Mouse (Mus musculus) embryonic facial prominence, embryonic 11.5 days (tissue): ENCODE data around the gene Ctnnd2. TPM values are rescaled to one million over a fixed set of nuclear protein-coding genes. Genes with fewer than 3 reads are reported as not detected.
A peak's percentile ranks its signal among the peaks of the same experiment; 100 is the strongest.

Source experiments
- ATAC-seq: fragments of 200-750 bp; cut with Nextera tagmentation; replicated peaks from 2 replicates; pipeline ENCODE4 v1.8.0; 2017; ENCODE audit warnings: low read depth; ENCODE audit not compliant: insufficient number of reproducible peaks, low FRiP score, low TSS enrichment
- DNase-seq: peaks from one replicate; pipeline ENCODE4 v3.0.0-alpha.2; 2015; ENCODE audit warnings: low spot score
- H3K27ac ChIP-seq: fragments of 300-500 bp; sonication (generic); replicated peaks from 2 replicates; pipeline ENCODE4 v1.5.1; 2014; ENCODE audit warnings: mild to moderate bottlenecking, low read depth, low read length, control low read depth
- H3K27me3 ChIP-seq: fragments of 300-500 bp; sonication (generic); 2 replicates; pipeline ENCODE4 v1.6.1; 2014; ENCODE audit warnings: mild to moderate bottlenecking, low read length, moderate library complexity, mixed read lengths; ENCODE audit not compliant: control insufficient read depth, insufficient read depth
- H3K36me3 ChIP-seq: fragments of 300-500 bp; sonication (generic); replicated peaks from 2 replicates; pipeline ENCODE4 v1.6.1; 2014; ENCODE audit warnings: low read depth, mild to moderate bottlenecking, low read length, moderate library complexity, mixed read lengths; ENCODE audit not compliant: control insufficient read depth, insufficient read depth
- H3K4me1 ChIP-seq: fragments of 300-500 bp; sonication (generic); 2 replicates; pipeline ENCODE4 v1.6.1; 2014; ENCODE audit warnings: low read length, mixed read lengths; ENCODE audit not compliant: control insufficient read depth, insufficient read depth
- H3K4me2 ChIP-seq: fragments of 300-500 bp; sonication (generic); 2 replicates; pipeline ENCODE4 v1.6.1; 2014; ENCODE audit warnings: low read depth, mild to moderate bottlenecking, control low read depth, low read length, moderate library complexity
- H3K4me3 ChIP-seq: fragments of 300-500 bp; sonication (generic); 2 replicates; pipeline ENCODE4 v1.5.1; 2014; ENCODE audit warnings: low read depth, low read length, control low read depth
- H3K9ac ChIP-seq: fragments of 300-500 bp; sonication (generic); replicated peaks from 2 replicates; pipeline ENCODE4 v1.6.1; 2014; ENCODE audit warnings: mild to moderate bottlenecking, control low read depth, low read length
- H3K9me3 ChIP-seq: fragments of 300-500 bp; sonication (generic); replicated peaks from 2 replicates; pipeline ENCODE4 v1.6.1; 2016; ENCODE audit warnings: mild to moderate bottlenecking, low read length, inconsistent platforms, mixed read lengths; ENCODE audit not compliant: control insufficient read depth
- WGBS: fragments of 180-500 bp; shearing (Covaris S2); extraction: QIAGEN DNeasy Blood & Tissue Kit; methylation state at CpG from one replicate; pipeline ENCODE4 v1.1.7; 2014; 5-methylcytosine and 5-hydroxymethylcytosine counted together
- polyA plus RNA-seq: library from polyadenylated mRNA; unstranded; fragments of >200 nt; fragmentation: Nextera tagmentation; extraction: Ambion mirVana; gene quantifications from 2 replicates; pipeline ENCODE4 v1.2.1, GENCODE M21; 2014

Ctnnd2 gene
- polyA plus RNA-seq, 1 experiment from 2014 or later: 9.6 TPM

DNA sequence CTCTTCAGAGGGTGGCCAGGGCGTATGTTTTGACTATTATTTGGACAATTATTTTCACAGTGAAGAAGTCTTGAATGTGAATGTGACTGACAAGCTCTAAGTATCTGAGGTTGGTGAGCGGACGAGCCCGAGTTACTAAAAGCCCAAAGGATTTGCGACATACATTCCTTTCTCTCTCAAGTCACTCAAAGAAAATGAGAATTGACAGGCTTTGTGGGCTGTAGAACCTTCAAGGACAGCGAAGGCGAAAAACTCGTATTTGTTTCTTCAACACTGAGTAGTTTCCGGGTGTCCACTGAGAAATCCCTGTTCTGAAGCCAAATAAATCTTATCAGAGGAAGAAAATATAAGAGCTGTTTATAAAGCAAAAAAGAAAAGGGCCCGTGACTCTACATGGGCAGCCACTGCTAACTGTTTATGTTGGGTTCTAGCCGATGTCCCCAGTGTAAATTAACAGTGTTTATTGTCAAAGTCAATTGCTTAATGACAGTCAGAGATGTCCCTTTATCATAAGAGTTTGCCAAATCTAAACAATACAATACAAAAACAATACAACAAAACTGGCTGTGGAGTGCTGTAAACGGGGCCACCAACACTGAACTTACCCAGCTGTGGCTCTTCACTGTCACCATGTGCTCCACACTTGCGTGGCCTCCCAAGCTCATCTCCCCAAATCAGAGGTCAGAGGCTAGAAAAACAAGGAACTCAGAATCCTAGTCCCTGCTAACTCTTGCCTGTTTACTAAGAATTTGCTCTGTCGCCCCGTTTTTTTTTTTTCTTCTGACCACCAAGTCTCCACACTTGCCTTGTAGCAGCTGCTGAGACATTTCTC lies 818.2 kb downstream of the Ctnnd2 start:
- Histone ChIP-seq H3K4me1 (no peaks in the 10 kb centered on the region), H3K27ac (no peak overlapping the region), H3K27me3 (no peaks in the 10 kb centered on the region), H3K36me3 (no peaks in the 10 kb centered on the region), H3K4me2 (no peak overlapping the region), H3K4me3 (no peak overlapping the region), H3K9ac (no peak overlapping the region), H3K9me3 (no peaks in the 10 kb centered on the region)
- ATAC-seq: no peak
- 57% methylated on average over 15 of the region's 15 CpGs for WGBS
- DNase-seq: peak; percentile 2

- ATAC-seq (no peak), DNase-seq (no peak)
- H3K4me2 ChIP-seq: no peak overlapping the region
- no peaks in the 10 kb centered on the region for H3K36me3 ChIP-seq
- no peak overlapping the region for H3K27ac ChIP-seq
- 80% methylated on average over 12 of the region's 12 CpGs for WGBS
- no peaks in the 10 kb centered on the region for H3K9me3 ChIP-seq
- H3K9ac ChIP-seq: no peak overlapping the region
- no peak overlapping the region for H3K4me3 ChIP-seq
- H3K4me1 ChIP-seq: no peaks in the 10 kb centered on the region
- H3K27me3 ChIP-seq: no peaks in the 10 kb centered on the region
These were observed 820.0 kb downstream of the Ctnnd2 start for GRCm38 (mm10) chr15:30992357-30992756.

- no peak for ATAC-seq
- Histone ChIP-seq H3K4me3 (no peak overlapping the region), H3K4me1 (no peaks in the 10 kb centered on the region), H3K9me3 (no peaks in the 10 kb centered on the region), H3K27me3 (no peaks in the 10 kb centered on the region), H3K4me2 (no peak overlapping the region), H3K27ac (no peak overlapping the region), H3K36me3 (no peaks in the 10 kb centered on the region), H3K9ac (no peak overlapping the region)
- DNase-seq: no peak
- 90% methylated on average over 3 of the region's 3 CpGs for WGBS
These were observed 820.5 kb downstream of the Ctnnd2 start for GRCm38 (mm10) chr15:30992901-30993300.

GRCm38 (mm10) chr15:30995346-30995745 lies 823.0 kb downstream of the Ctnnd2 start:
- no peak for DNase-seq
- 85% methylated on average over 3 of the region's 3 CpGs for WGBS

DNA sequence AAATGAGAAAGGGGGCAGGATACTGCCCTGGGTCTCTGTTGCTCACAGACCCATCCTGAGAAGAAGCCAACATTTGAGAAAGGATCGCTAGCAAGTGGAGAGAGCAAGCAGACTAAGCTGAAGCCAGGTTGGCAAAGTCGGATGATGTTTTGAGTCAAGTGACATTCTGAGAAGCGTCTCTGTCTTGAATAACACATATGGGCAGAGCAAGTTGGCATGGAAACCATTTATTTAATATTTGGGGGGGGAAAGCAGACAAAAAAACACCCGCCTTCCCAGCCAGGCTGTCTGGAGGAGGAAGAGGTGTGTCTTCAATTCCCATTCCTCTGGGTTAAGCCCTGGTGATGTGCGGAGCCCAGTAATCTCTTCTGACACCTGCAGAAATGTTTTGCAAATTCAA lies 832.1 kb downstream of the Ctnnd2 start:
- H3K4me3 ChIP-seq: no peak overlapping the region
- H3K4me1 ChIP-seq: no peaks in the 10 kb centered on the region
- WGBS: 86% methylated on average over 5 of the region's 5 CpGs
- no peak overlapping the region for H3K9ac ChIP-seq
- H3K4me2 ChIP-seq: no peak overlapping the region
- H3K36me3 ChIP-seq: no peaks in the 10 kb centered on the region
- H3K9me3 ChIP-seq: no peaks in the 10 kb centered on the region
- H3K27ac ChIP-seq: no peak overlapping the region
- H3K27me3 ChIP-seq: no peaks in the 10 kb centered on the region
- ATAC-seq (no peak), DNase-seq (no peak)

More at GRCm38 (mm10) chr15:30995346-30995745, 823.0 kb downstream of the Ctnnd2 start:
- Histone ChIP-seq H3K9ac (no peak overlapping the region), H3K27ac (no peak overlapping the region), H3K4me3 (no peak overlapping the region), H3K4me1 (no peaks in the 10 kb centered on the region), H3K27me3 (no peaks in the 10 kb centered on the region), H3K36me3 (no peaks in the 10 kb centered on the region), H3K9me3 (no peaks in the 10 kb centered on the region), H3K4me2 (no peak overlapping the region)
- no peak for ATAC-seq

DNA sequence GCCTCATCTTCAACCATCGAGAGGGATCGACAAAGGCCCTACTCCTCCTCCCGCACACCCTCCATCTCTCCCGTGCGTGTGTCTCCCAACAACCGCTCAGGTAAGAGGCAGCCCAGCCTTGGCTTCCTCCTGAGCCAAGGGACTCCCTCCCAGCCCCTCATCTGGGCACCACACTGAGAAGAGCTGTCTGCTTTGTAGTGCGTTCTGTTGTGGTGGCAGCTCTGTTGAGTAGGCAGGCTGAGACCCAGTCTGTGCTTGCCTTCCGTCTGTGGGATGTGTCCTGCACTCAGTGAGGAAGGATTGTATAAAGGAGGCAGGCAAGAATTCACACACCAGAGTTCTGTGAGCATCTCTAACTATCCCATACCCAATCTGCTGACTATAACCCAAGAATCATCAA lies 832.6 kb downstream of the Ctnnd2 start:
- DNase-seq: no peak
- H3K27ac ChIP-seq: no peak overlapping the region
- H3K9ac ChIP-seq: no peak overlapping the region
- ATAC-seq: 0 out of 2 replicates have a peak, but pooled peaks have one; percentile 44
- H3K4me2 ChIP-seq: no peak overlapping the region
- no peaks in the 10 kb centered on the region for H3K9me3 ChIP-seq
- no peak overlapping the region for H3K4me3 ChIP-seq
- H3K4me1 ChIP-seq: no peaks in the 10 kb centered on the region
- WGBS: 71% methylated on average over 8 of the region's 8 CpGs
- no peaks in the 10 kb centered on the region for H3K27me3 ChIP-seq
- H3K36me3 ChIP-seq: no peaks in the 10 kb centered on the region

- H3K36me3 ChIP-seq: no peaks in the 10 kb centered on the region
- H3K9ac ChIP-seq: no peak overlapping the region
- H3K4me2 ChIP-seq: no peak overlapping the region
- 87% methylated on average over 8 of the region's 8 CpGs for WGBS
- no peak overlapping the region for H3K4me3 ChIP-seq
- no peak for ATAC-seq
- H3K27me3 ChIP-seq: no peaks in the 10 kb centered on the region
- no peak for DNase-seq
- H3K9me3 ChIP-seq: no peaks in the 10 kb centered on the region
- no peak overlapping the region for H3K27ac ChIP-seq
- no peaks in the 10 kb centered on the region for H3K4me1 ChIP-seq
These were observed 833.8 kb downstream of the Ctnnd2 start for GRCm38 (mm10) chr15:31006050-31006824.

- 88% methylated on average over 8 of the region's 8 CpGs for WGBS
- Histone ChIP-seq H3K4me2 (no peak overlapping the region), H3K27ac (no peak overlapping the region), H3K4me3 (no peak overlapping the region), H3K36me3 (no peaks in the 10 kb centered on the region), H3K9ac (no peak overlapping the region), H3K4me1 (no peaks in the 10 kb centered on the region), H3K9me3 (no peaks in the 10 kb centered on the region), H3K27me3 (no peaks in the 10 kb centered on the region)
- no peak for DNase-seq
- ATAC-seq: no peak
These were observed 834.4 kb downstream of the Ctnnd2 start for GRCm38 (mm10) chr15:31006825-31007157.
